Mouse (Mus musculus): ENCODE measurements around the gene Tmem86b.

GRCm38 (mm10) chr7:4654221-4654620 lies 23.0 kb upstream of the Tmem86b start:
- TF ChIP-seq CTCF (IDR thresholded peaks at IDR 0.05; ENCODE audit: control insufficient read depth, insufficient read depth, low read length), result no peak
- no peak for TF ChIP-seq POLR2A (IDR thresholded peaks at IDR 0.05; ENCODE audit: borderline replicate concordance, control insufficient read depth, low read depth, low read length)
